Mouse (Mus musculus) embryo, embryonic 10.5 days (tissue): ENCODE measurements around the gene Bin2.

ENCODE experiments used
- DNase-seq: peaks from one replicate; pipeline ENCODE4 v3.0.0-alpha.2; 2015; ENCODE audit warnings: low spot score

The Bin2 gene

GRCm38 (mm10) chr15:100681770-100682169 lies 12.4 kb upstream of the Bin2 start:
- peak; percentile 66 for DNase-seq

GRCm38 (mm10) chr15:100680381-100680780 lies 11.0 kb upstream of the Bin2 start:
- no peak for DNase-seq

GRCm38 (mm10) chr15:100679005-100679404 lies 9.7 kb upstream of the Bin2 start:
- no peak for DNase-seq

GRCm38 (mm10) chr15:100678581-100678980 lies 9.2 kb upstream of the Bin2 start:
- DNase-seq = no peak

GRCm38 (mm10) chr15:100677675-100678074 lies 8.3 kb upstream of the Bin2 start:
- no peak for DNase-seq

- no peak for DNase-seq
Observed at GRCm38 (mm10) chr15:100676521-100676920, 7.2 kb upstream of the Bin2 start.

- no peak for DNase-seq
Observed at GRCm38 (mm10) chr15:100675486-100675885, 6.1 kb upstream of the Bin2 start.

- no peak for DNase-seq
Observed at GRCm38 (mm10) chr15:100674566-100674965, 5.2 kb upstream of the Bin2 start.

GRCm38 (mm10) chr15:100673585-100674391 lies 4.4 kb upstream of the Bin2 start:
- DNase-seq = peak; percentile 29

GRCm38 (mm10) chr15:100670833-100671232 lies 1.5 kb upstream of the Bin2 start:
- no peak for DNase-seq

GRCm38 (mm10) chr15:100670004-100670403 lies 651 bp upstream of the Bin2 start:
- no peak for DNase-seq

GRCm38 (mm10) chr15:100667871-100668545 lies 1.3 kb downstream of the Bin2 start:
- no peak for DNase-seq

GRCm38 (mm10) chr15:100667420-100667819 lies 1.9 kb downstream of the Bin2 start:
- DNase-seq = no peak

- no peak for DNase-seq
Observed at GRCm38 (mm10) chr15:100666851-100667250, 2.5 kb downstream of the Bin2 start.

GRCm38 (mm10) chr15:100666219-100666696 lies 3.1 kb downstream of the Bin2 start:
- DNase-seq = peak; percentile 49

GRCm38 (mm10) chr15:100665411-100666218 lies 3.7 kb downstream of the Bin2 start:
- no peak for DNase-seq

GRCm38 (mm10) chr15:100664813-100665274 lies 4.5 kb downstream of the Bin2 start:
- DNase-seq = no peak

GRCm38 (mm10) chr15:100660805-100661204 lies 8.5 kb downstream of the Bin2 start:
- DNase-seq = no peak

GRCm38 (mm10) chr15:100660306-100660705 lies 9.0 kb downstream of the Bin2 start:
- no peak for DNase-seq

GRCm38 (mm10) chr15:100655201-100655600 lies 14.2 kb downstream of the Bin2 start:
- DNase-seq = no peak

GRCm38 (mm10) chr15:100654271-100654670 lies 15.1 kb downstream of the Bin2 start:
- no peak for DNase-seq

GRCm38 (mm10) chr15:100651610-100652009 lies 17.7 kb downstream of the Bin2 start:
- DNase-seq = no peak
